9 mouse cellular contexts compared by ENCODE assay signal in genomic region chr3:144801861-144802260, GRCm38 (mm10). TPM values are rescaled to one million over a fixed set of nuclear protein-coding genes. Genes with fewer than 3 reads are reported as not detected.
A peak's percentile ranks its signal among the peaks of the same experiment; 100 is the strongest.
DNase-seq lines count a peak whose midpoint lies in the region; ATAC-seq and TF ChIP-seq lines count a peak whose summit lies in the region.
"Had no signal": no experiment of that assay in that cellular context is flagged by ENCODE, and none has a peak within 500 bp of the region (broad histone marks: within the 10 kb centered on the region; RNA-seq: fewer than 3 reads in every experiment).

No protein-coding gene starts in this region.

- ATAC-seq in forebrain, postnatal 0 days: no peak
- ATAC-seq in forebrain, embryonic 15.5 days (replicated peaks): no peak
- ATAC-seq in erythroblast, adult 5-6 weeks (replicated peaks; ENCODE audit: low FRiP score, poor library complexity, severe bottlenecking): peak; percentile 81
- ATAC-seq in monocyte, adult 5-6 weeks (replicated peaks; ENCODE audit: insufficient number of reproducible peaks, low FRiP score, low TSS enrichment, poor library complexity, severe bottlenecking): no peak

- H3K4me1 ChIP-seq in forebrain, postnatal 0 days (ENCODE audit: insufficient read depth): no peaks in the 10 kb centered on the region
- H3K4me1 ChIP-seq in forebrain, embryonic 15.5 days: no peaks in the 10 kb centered on the region
- no peaks in the 10 kb centered on the region for H3K4me1 ChIP-seq in lung, adult 2 months (ENCODE audit: control insufficient read depth, insufficient read depth, low read length)

- H3K4me2 ChIP-seq in forebrain, postnatal 0 days (ENCODE audit: low read depth): no peak overlapping the region
- H3K4me2 ChIP-seq in forebrain, embryonic 15.5 days (replicated peaks): no peak overlapping the region

- no peak overlapping the region for H3K27ac ChIP-seq in forebrain, postnatal 0 days (ENCODE audit: low read depth, low read length)
- no peak overlapping the region for H3K27ac ChIP-seq in forebrain, embryonic 15.5 days (replicated peaks)

- peak; percentile 16; the same call in 1 of the 2 replicates for TF ChIP-seq CTCF in forebrain, postnatal 0 days (IDR thresholded peaks at IDR 0.05; ENCODE audit: low read depth)
- TF ChIP-seq CTCF in lung, adult 2 months (IDR thresholded peaks at IDR 0.05; ENCODE audit: insufficient read depth, low read length): peak; percentile 40

- H3K4me3 ChIP-seq in forebrain, postnatal 0 days (ENCODE audit: low read depth, low read length): no peak overlapping the region
- no peak overlapping the region for H3K4me3 ChIP-seq in forebrain, embryonic 15.5 days
- no peak overlapping the region for H3K4me3 ChIP-seq in lung, adult 2 months (replicated peaks; ENCODE audit: extremely low read depth, low read depth, low read length)

- DNase-seq in forebrain, postnatal 0 days: peak; percentile 5
- DNase-seq in lung, adult 2 months: no peak
- DNase-seq in lung, postnatal 25 days (ENCODE audit: low spot score): no peak
- peak; percentile 15 for DNase-seq in MN1 (ENCODE audit: low spot score)
- peak; percentile 2 for DNase-seq in naive thymus-derived CD4-positive, alpha-beta T cell, adult 2 months (ENCODE audit: low read depth)

- no peak overlapping the region for H3K9ac ChIP-seq in forebrain, postnatal 0 days
- H3K9ac ChIP-seq in forebrain, embryonic 15.5 days (replicated peaks): no peak overlapping the region

- H3K9me3 ChIP-seq in forebrain, postnatal 0 days (ENCODE audit: low read length): no peaks in the 10 kb centered on the region
- H3K9me3 ChIP-seq in forebrain, embryonic 15.5 days: no peaks in the 10 kb centered on the region

- WGBS in forebrain, postnatal 0 days: 39% methylated on average over 8 of the region's 8 CpGs
- WGBS in forebrain, embryonic 15.5 days: 38% methylated on average over 8 of the region's 8 CpGs
- 33% methylated on average over 8 of the region's 8 CpGs for WGBS in lung, adult 2 months

- no peaks in the 10 kb centered on the region for H3K27me3 ChIP-seq in forebrain, postnatal 0 days (ENCODE audit: insufficient read depth, low read length)
- no peaks in the 10 kb centered on the region for H3K27me3 ChIP-seq in forebrain, embryonic 15.5 days

- no peak for TF ChIP-seq POLR2A in lung, adult 2 months (IDR thresholded peaks at IDR 0.05; ENCODE audit: borderline replicate concordance, extremely low read depth, low read depth, low read length)

- H3K36me3 ChIP-seq in forebrain, postnatal 0 days (ENCODE audit: insufficient read depth): no peaks in the 10 kb centered on the region
- H3K36me3 ChIP-seq in forebrain, embryonic 15.5 days: no peaks in the 10 kb centered on the region

RNA-seq across cellular contexts. Expression of gene Clca3a2, which starts 17.4 kb away (rescaled TPM):
- 0.33 and 0.54 TPM in 2 replicates for total RNA-seq in forebrain, postnatal 0 days (2014; rRNA removed)
- polyA plus RNA-seq in forebrain, postnatal 0 days (2015; fragmentation: Nextera tagmentation; extraction: Ambion mirVana): 0.06 and 0.42 TPM in 2 replicates
- polyA plus RNA-seq in forebrain, embryonic 15.5 days (2015; fragmentation: Nextera tagmentation; extraction: Ambion mirVana): 0.65 TPM in 1 of 2 replicates, not detected in the other
- 0.32 TPM in 1 of 2 replicates, not detected in the other for polyA plus RNA-seq in lung, adult 2 months (2012; rRNA removed)
- not detected in 2 replicates for total RNA-seq in erythroblast, adult 5-6 weeks (2015; ENCODE audit: low replicate concordance)
- not detected in 2 replicates for total RNA-seq in erythroblast, adult 5-6 weeks (2017; ENCODE audit: low replicate concordance)
- total RNA-seq in monocyte, adult 5-6 weeks (2017): not detected in 3 replicates

RNA-seq across cellular contexts. Expression of gene Clca3a1, which starts 41.1 kb away (rescaled TPM):
- 0.92 and 1.2 TPM in 2 replicates for total RNA-seq in forebrain, postnatal 0 days (2014; rRNA removed)
- 0.93 and 1.4 TPM in 2 replicates for polyA plus RNA-seq in forebrain, postnatal 0 days (2015; fragmentation: Nextera tagmentation; extraction: Ambion mirVana)
- polyA plus RNA-seq in forebrain, embryonic 15.5 days (2015; fragmentation: Nextera tagmentation; extraction: Ambion mirVana): 0.34 and 0.59 TPM in 2 replicates
- polyA plus RNA-seq in lung, adult 2 months (2012; rRNA removed): 0.63 and 0.80 TPM in 2 replicates
- total RNA-seq in erythroblast, adult 5-6 weeks (2015; ENCODE audit: low replicate concordance): 4.2 and 11.5 TPM in 2 replicates
- total RNA-seq in erythroblast, adult 5-6 weeks (2017; ENCODE audit: low replicate concordance): 9.4 and 11.4 TPM in 2 replicates
- 1.2 TPM in 1 of 3 replicates, not detected in the others for total RNA-seq in monocyte, adult 5-6 weeks (2017)

RNA-seq across cellular contexts. Expression of gene Clca3b, which starts 47.3 kb away (rescaled TPM):
- total RNA-seq in forebrain, postnatal 0 days (2014; rRNA removed): not detected in 2 replicates
- not detected in 2 replicates for polyA plus RNA-seq in forebrain, postnatal 0 days (2015; fragmentation: Nextera tagmentation; extraction: Ambion mirVana)
- not detected in 2 replicates for polyA plus RNA-seq in forebrain, embryonic 15.5 days (2015; fragmentation: Nextera tagmentation; extraction: Ambion mirVana)
- polyA plus RNA-seq in lung, adult 2 months (2012; rRNA removed): 0.05 and 0.25 TPM in 2 replicates
- total RNA-seq in erythroblast, adult 5-6 weeks (2015; ENCODE audit: low replicate concordance): not detected in 2 replicates
- total RNA-seq in erythroblast, adult 5-6 weeks (2017; ENCODE audit: low replicate concordance): not detected in 2 replicates
- total RNA-seq in monocyte, adult 5-6 weeks (2017): not detected in 3 replicates
- total RNA-seq: layer of hippocampus, adult 18-20 months had no signal

Comparison
In these comparisons a context has a peak if more than half of its experiments do, and no peak if none do; other contexts are left out.
1. DNase-seq: peak in forebrain, postnatal 0 days (single experiment), MN1 (single experiment) and naive thymus-derived CD4-positive, alpha-beta T cell, adult 2 months (single experiment); none in lung, adult 2 months (single experiment) and lung, postnatal 25 days (single experiment).